Mouse (Mus musculus) hindbrain, postnatal 0 days (tissue): ENCODE measurements around the gene Pidd1. TPM values are rescaled to one million over a fixed set of nuclear protein-coding genes. Genes with fewer than 3 reads are reported as not detected.
"Not testable (repeated sequence)": the region's sequence is repeated elsewhere in the genome, so short reads cannot be mapped to it uniquely, and the experiment has no call there.

ENCODE experiments used
- ATAC-seq: fragments of 200-750 bp; cut with Nextera tagmentation; 2 replicates; pipeline ENCODE4 v1.8.0; 2017; ENCODE audit warnings: mild to moderate bottlenecking, moderate TSS enrichment, moderate library complexity
- DNase-seq: peaks from one replicate; pipeline ENCODE4 v3.0.0-alpha.2; 2015; ENCODE audit warnings: low spot score
- H3K27ac ChIP-seq: fragments of 300-500 bp; sonication (generic); 2 replicates; pipeline ENCODE4 v1.5.1; 2014; ENCODE audit warnings: mild to moderate bottlenecking
- H3K27me3 ChIP-seq: fragments of 300-500 bp; sonication (generic); 2 replicates; pipeline ENCODE4 v1.6.1; 2014; ENCODE audit warnings: low read length, mixed read lengths; ENCODE audit not compliant: insufficient read depth
- H3K36me3 ChIP-seq: fragments of 300-500 bp; sonication (generic); 2 replicates; pipeline ENCODE4 v1.6.1; 2014; ENCODE audit warnings: low read length, mixed read lengths; ENCODE audit not compliant: insufficient read depth
- H3K4me1 ChIP-seq: fragments of 300-500 bp; sonication (generic); 2 replicates; pipeline ENCODE4 v1.6.1; 2014; ENCODE audit warnings: antibody characterized with exemption, low read length, mixed read lengths; ENCODE audit not compliant: insufficient read depth
- H3K4me2 ChIP-seq: fragments of 300-500 bp; sonication (generic); 2 replicates; pipeline ENCODE4 v1.6.1; 2014; ENCODE audit warnings: low read depth, mild to moderate bottlenecking, low read length, moderate library complexity, mixed read lengths
- H3K4me3 ChIP-seq: fragments of 300-500 bp; sonication (generic); 2 replicates; pipeline ENCODE4 v1.5.1; 2014; ENCODE audit warnings: low read length
- H3K9ac ChIP-seq: fragments of 300-500 bp; sonication (generic); replicated peaks from 2 replicates; pipeline ENCODE4 v1.6.1; 2014; ENCODE audit warnings: mild to moderate bottlenecking, low read length, moderate library complexity, mixed read lengths
- H3K9me3 ChIP-seq: fragments of 300-500 bp; sonication (generic); 2 replicates; pipeline ENCODE4 v1.6.1; 2016; ENCODE audit warnings: low read length, mixed read lengths
- CTCF ChIP-seq: IDR thresholded peaks from 2 replicates; pipeline ENCODE4 v1.5.1; 2016; ENCODE audit warnings: antibody characterized with exemption, control low read depth, low read depth
- WGBS: fragments of 180-500 bp; shearing (Covaris S2); extraction: QIAGEN DNeasy Blood & Tissue Kit; methylation state at CpG from one replicate; pipeline ENCODE4 v1.1.7; 2014; 5-methylcytosine and 5-hydroxymethylcytosine counted together
- polyA plus RNA-seq: library from polyadenylated mRNA; unstranded; fragments of >200 nt; fragmentation: Nextera tagmentation; extraction: Ambion mirVana; gene quantifications from 2 replicates; pipeline ENCODE4 v1.2.1, GENCODE M21; 2015
- total RNA-seq: library from RNA; depleted of rRNA; stranded (reverse); fragments of >200 nt; gene quantifications from 2 replicates; pipeline ENCODE4 v1.2.3, GENCODE M21; 2014

The Pidd1 gene
- total and polyA plus RNA-seq, 2 experiments from 2014 or later = 2.5 to 4.6 TPM

GRCm38 (mm10) chr7:141410631-141411030 lies 33.2 kb downstream of the Pidd1 start:
- 85% methylated on average over 8 of the region's 8 CpGs for WGBS
- H3K27ac ChIP-seq = no peak overlapping the region
- H3K36me3 ChIP-seq = 0 out of 2 replicates have a peak, but pooled peaks cover 3% of the 10 kb centered on the region
- no peaks in the 10 kb centered on the region for H3K27me3 ChIP-seq
- no peak for DNase-seq
- H3K9ac ChIP-seq = no peak overlapping the region
- H3K4me3 ChIP-seq = no peak overlapping the region
- no peaks in the 10 kb centered on the region for H3K9me3 ChIP-seq
- TF ChIP-seq CTCF = no peak
- no peak overlapping the region for H3K4me2 ChIP-seq
- H3K4me1 ChIP-seq = no peaks in the 10 kb centered on the region; the same call in 1 of the 2 replicates
- no peak for ATAC-seq

- 8% methylated on average over 11 of the region's 11 CpGs for whole genome bisulfite sequencing
- peak; percentile 96 for TF ChIP-seq CTCF
- ATAC-seq = peak; percentile 82
- no peaks in the 10 kb centered on the region; the same call in 1 of the 2 replicates for H3K4me1 ChIP-seq
- H3K36me3 ChIP-seq = 0 out of 2 replicates have a peak, but pooled peaks cover 3% of the 10 kb centered on the region
- no peaks in the 10 kb centered on the region for H3K27me3 ChIP-seq
- no peak overlapping the region for H3K4me2 ChIP-seq
- no peak overlapping the region for H3K4me3 ChIP-seq
- H3K9ac ChIP-seq = no peak overlapping the region
- H3K27ac ChIP-seq = peak overlapping the region; percentile 51; the same call in 1 of the 2 replicates
- peak; percentile 93 for DNase-seq
- no peaks in the 10 kb centered on the region for H3K9me3 ChIP-seq
These were observed 35.0 kb downstream of the Pidd1 start for GRCm38 (mm10) chr7:141408833-141409232.

GRCm38 (mm10) chr7:141407670-141408069 lies 36.2 kb downstream of the Pidd1 start:
- WGBS = 93% methylated on average over 7 of the region's 7 CpGs

GRCm38 (mm10) chr7:141405466-141405865 lies 38.4 kb downstream of the Pidd1 start:
- H3K27me3 ChIP-seq = no peaks in the 10 kb centered on the region
- no peak overlapping the region for H3K27ac ChIP-seq
- DNase-seq = no peak
- no peak for ATAC-seq
- H3K4me1 ChIP-seq = no peaks in the 10 kb centered on the region; the same call in 1 of the 2 replicates
- WGBS = 87% methylated on average over 4 of the region's 4 CpGs
- peaks cover 22% of the 10 kb centered on the region; the same call in 1 of the 2 replicates for H3K36me3 ChIP-seq
- no peak overlapping the region for H3K4me2 ChIP-seq
- no peaks in the 10 kb centered on the region for H3K9me3 ChIP-seq
- TF ChIP-seq CTCF = no peak
- H3K9ac ChIP-seq = no peak overlapping the region
- H3K4me3 ChIP-seq = no peak overlapping the region

More at GRCm38 (mm10) chr7:141407670-141408069, 36.2 kb downstream of the Pidd1 start:
- not testable (repeated sequence) for ATAC-seq, H3K27me3 ChIP-seq, H3K27ac ChIP-seq, DNase-seq, H3K4me2 ChIP-seq, H3K9ac ChIP-seq, H3K4me1 ChIP-seq, H3K4me3 ChIP-seq, H3K36me3 ChIP-seq, H3K9me3 ChIP-seq

- no peak overlapping the region for H3K9ac ChIP-seq
- no peaks in the 10 kb centered on the region for H3K27me3 ChIP-seq
- ATAC-seq = peak; percentile 83
- peaks cover 35% of the 10 kb centered on the region for H3K36me3 ChIP-seq
- H3K4me3 ChIP-seq = no peak overlapping the region
- DNase-seq = peak; percentile 64
- 36% methylated on average over 5 of the region's 5 CpGs for WGBS
- no peak overlapping the region for H3K27ac ChIP-seq
- TF ChIP-seq CTCF = peak; percentile 88
- no peaks in the 10 kb centered on the region for H3K4me1 ChIP-seq
- no peaks in the 10 kb centered on the region for H3K9me3 ChIP-seq
- H3K4me2 ChIP-seq = no peak overlapping the region
These were observed 40.5 kb downstream of the Pidd1 start for GRCm38 (mm10) chr7:141403305-141403704.

DNA sequence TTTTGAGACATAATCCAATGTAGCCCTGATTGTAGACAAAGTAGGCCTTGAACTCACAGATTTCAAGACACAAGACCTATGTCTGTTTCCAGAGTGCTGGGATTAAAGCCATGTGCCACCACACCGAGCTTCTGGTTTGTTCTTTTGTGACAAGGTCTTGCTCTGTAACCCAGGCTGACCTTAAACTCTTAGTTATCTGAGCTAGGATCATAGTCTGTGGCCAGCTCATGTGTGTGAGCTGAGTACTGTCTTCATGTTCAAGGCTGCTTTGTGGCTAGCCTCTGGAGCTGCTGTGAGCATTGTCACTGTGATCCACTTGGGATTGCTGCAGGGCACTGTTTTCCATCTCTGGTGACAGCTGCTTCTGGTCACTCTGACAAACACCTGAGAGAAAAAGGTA lies 48.5 kb downstream of the Pidd1 start:
- no peak overlapping the region for H3K27ac ChIP-seq
- ATAC-seq = no peak

DNA sequence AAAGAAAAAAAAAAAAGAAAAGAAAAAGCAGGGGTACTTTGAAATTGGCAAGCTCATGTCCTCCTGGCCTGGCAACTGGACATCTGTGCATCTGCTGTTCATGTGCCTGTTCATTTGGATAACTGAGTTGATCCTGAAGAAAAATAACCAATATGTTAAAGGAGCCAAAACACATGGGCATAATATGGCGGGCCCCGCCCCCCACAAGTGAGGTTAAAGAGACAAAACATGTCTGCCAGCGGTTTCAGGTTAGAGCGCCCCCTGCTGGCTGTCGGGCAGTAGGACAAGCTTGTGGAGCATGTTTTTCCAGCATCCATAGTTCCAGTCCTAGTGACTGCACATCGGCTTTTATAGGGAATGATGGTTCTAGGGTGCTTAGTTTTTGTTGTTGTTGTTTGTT lies 49.1 kb downstream of the Pidd1 start:
- no peak overlapping the region for H3K4me3 ChIP-seq
- WGBS = 13% methylated on average over 6 of the region's 6 CpGs

More for the DNA sequence above, 48.5 kb downstream of the Pidd1 start:
- Histone ChIP-seq H3K9me3 (no peaks in the 10 kb centered on the region), H3K36me3 (peaks cover 29% of the 10 kb centered on the region), H3K9ac (no peak overlapping the region), H3K4me2 (no peak overlapping the region), H3K27me3 (no peaks in the 10 kb centered on the region), H3K4me3 (no peak overlapping the region), H3K4me1 (peaks cover 7% of the 10 kb centered on the region; the same call in 1 of the 2 replicates)
- TF ChIP-seq CTCF = no peak
- no peak for DNase-seq
- WGBS = 87% methylated on average over 1 of the region's 1 CpGs

More for the DNA sequence above, 49.1 kb downstream of the Pidd1 start:
- Histone ChIP-seq H3K27ac (no peak overlapping the region), H3K4me2 (no peak overlapping the region), H3K4me1 (peaks cover 7% of the 10 kb centered on the region; the same call in 1 of the 2 replicates), H3K9me3 (no peaks in the 10 kb centered on the region), H3K27me3 (no peaks in the 10 kb centered on the region), H3K36me3 (peaks cover 24% of the 10 kb centered on the region), H3K9ac (no peak overlapping the region)
- peak; percentile 93 for TF ChIP-seq CTCF
- ATAC-seq = no peak
- DNase-seq = peak; percentile 82
